Mouse (Mus musculus) cerebellum, postnatal 4 days (tissue): ENCODE data around the gene Apex1.
"Not testable (repeated sequence)": the region's sequence is repeated elsewhere in the genome, so short reads cannot be mapped to it uniquely, and the experiment has no call there.

Experiments
- DNase-seq, 2 experiments: peaks; one replicate each; pipeline ENCODE4 v3.0.0; 2022; ENCODE audit warnings: low spot score in 2 of 2, mixed read lengths in 1 of 2

The Apex1 gene

DNA sequence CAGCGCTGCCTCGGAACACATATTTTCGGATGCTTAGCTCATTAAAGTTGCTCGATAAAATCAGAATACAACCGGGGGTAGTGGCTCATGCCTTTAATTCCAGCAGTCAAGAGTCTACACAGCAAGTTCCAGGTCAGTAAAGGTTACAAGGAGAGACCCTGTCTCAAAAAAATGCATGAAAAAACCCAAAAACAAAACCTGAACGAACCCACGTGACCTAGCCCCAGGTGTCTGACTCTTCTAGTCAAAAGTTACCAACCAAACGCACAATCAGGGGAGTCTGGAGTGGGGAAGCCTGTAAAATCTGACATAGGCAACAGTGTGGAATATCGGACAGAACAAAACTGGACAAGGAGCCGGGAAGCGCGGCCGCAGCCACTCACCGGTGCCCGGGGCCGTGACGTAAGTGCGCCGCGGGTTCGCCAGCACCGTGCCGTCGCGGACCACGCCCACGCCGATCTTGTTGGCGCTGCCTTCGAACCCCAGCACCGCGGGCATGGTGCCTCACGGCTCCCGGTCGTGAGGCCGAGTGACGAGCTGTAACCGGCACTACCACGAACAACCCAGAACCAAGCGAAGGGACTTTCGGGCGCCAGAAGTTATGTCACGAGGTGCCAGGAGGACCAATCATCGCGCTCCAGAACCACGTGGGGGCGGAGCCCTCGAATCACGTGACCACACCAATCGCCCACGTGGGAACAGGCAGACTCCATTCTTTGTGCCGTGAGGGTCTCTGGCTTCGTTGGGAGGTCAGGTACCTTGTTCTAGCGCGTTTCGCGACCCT, at the start of gene Apex1, which contains the start of gene Osgep:
Apex1 (plus strand) TSS at position 688 of the 784 bp plus-strand sequence.
Osgep (minus strand) TSS at position 613 of the 784 bp plus-strand sequence.
- DNase-seq: peak; percentile 94 to 97

DNA sequence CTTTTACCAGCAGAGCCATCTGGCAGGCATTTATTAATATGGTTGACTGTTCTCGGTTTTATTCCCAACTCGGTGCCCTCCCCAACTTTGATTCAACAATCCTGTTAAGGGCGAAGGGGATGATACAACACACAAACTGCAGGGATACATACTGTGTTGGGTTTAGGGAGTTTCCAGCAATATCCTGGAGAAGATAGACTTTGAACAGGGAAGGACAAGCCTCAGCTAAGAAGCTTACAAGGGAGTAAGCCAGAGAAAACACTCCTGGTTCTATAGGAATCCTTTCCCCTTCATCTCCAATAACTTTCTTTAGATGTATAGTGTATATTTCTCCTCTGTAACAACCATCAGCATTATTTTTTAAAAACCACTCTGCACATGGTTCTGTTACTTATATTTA, 49.6 kb upstream of the Apex1 start:
- DNase-seq: no peak

DNA sequence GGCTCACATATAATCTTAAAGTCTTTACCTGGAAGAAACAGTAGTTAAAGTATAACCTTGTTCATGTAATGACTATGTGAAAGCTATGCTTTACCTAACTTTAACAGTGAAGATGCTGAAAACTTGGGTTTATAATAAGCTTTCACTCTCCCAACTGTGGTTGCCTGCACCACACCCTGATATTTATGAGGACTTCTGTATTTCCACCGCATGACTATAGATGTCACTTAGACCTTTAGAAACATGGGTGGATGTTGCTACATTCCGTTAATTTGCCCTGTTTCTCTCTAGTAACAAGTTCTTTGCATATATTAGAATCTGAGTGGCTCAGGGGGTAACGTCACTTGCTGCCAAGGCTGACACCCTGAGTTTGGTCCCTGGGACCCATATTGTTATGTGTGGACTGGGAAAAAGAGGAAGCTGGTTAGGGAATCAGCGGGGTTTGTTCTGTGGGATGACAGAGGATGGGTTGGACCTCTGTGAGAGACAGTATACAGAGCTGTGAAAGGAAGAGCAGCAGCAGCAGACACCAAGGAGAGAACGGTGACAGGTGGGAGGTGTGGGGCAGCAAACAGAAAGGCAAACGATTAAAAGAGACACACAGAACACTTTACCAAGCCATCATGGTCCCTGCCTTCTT, 49.1 kb upstream of the Apex1 start:
- no peak for DNase-seq

DNA sequence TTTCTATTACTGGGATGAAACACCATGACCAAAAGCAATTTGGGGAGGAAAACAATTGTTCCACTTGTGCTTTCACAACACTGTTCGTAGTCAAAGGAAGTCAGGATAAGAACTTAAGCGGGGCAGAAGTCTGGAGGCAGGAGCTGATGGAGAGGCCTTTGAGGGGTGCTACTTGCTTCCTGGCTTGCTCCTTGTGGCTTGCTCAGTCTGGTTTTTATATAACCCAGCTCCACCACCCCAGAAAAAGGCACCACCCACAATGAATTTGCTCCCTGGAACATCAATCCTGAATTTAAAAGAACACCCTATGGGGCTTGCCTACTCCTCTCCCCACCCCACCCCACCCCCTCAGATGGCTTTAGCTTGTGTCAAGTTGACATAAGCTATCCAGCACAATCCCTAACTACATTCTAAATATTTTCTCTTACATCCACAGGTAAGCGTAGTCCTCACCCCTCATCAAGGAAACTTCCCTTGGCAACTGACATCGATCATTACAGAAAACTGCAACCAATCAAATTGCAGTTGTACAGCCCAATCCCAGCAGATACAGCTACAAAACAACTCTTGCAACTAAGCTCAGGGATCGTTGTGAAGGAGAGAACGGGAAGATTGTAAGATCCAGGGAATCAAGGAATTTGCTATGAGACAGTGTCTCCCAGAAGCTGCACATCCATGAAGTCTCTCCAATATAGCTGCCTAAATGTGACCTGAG, 48.4 kb upstream of the Apex1 start:
- DNase-seq: no peak

DNA sequence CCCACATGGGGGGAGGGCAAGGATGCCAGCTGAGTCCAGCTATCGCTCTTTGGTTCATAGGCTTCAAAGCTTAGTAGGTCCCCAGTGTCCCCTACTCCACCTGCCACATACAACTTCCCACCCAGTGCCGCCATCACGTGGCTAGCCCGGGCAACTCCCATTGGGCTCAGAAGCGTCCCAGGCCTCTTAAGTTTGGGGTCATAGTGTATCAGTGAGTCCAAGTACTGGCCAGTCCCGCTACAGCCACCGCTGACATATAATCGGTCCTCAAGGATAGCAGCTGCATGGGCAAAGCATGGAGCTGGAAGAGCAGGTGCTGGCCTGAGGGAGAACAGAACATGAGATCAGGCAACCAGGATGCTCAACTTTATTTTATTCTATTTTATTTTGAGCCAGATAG, 33.1 kb upstream of the Apex1 start:
- DNase-seq: no peak

DNA sequence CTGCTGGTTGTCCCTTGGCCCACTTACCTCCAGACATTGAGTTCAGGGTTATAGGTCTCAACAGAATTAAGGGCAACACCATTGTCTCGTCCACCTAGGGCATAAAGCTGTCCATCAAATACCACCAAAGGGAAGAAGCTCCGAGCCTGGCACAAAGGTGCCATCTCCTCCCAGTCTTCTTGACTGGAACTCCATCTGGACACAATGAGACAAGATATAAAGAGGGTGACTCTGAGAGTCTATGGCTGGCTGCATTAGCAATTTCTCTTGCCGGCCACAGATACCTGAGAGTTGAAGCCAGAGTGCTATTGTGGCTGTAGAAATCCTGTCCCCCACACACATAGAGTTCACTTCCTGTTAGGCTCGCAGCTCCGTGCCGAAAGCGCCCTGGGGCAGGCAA, 32.7 kb upstream of the Apex1 start:
- DNase-seq: no peak

DNA sequence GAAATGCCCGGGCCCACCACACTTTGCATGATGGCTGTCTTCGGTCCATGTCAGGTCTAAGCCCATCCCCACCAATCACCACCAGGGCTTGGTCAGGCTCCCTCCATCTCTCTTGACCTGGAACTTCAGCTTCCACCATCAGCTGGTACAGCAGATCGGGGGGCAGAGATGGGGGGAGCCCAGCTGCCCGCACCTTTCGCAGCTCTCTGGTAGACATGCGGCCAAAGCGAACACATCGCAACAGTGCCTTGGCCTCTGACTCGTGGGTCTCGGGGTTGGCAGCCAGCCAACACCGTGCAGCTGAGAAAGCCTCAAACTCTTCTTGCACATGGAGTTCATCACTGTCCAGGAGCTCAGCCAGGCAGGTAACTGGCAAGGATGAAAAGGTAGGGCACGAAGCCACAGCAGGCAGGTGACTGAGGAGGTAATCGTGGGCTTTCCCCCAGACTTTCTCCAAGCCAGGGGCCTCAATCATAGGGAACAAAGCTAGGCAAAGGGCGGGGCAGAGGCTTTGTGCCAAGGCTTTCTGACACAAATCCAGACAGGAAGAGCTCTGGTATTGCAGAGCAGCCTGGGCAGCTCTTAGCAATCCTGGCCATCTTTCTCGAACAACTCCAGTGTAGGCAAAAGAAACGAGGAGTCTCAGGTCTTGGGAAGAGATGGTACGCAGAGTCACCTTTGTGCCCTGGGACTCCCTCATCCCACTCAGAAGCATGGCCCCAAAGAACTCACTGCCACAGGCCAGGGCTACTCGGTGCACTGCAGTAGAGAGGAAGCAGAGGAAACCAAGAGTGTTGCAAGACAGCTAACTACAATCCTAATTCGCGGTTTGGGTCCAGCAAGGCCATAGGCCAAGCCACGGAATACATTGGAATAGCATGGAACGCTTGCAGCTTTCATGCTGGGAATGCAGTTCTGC, 32.0 kb upstream of the Apex1 start:
- no peak for DNase-seq

DNA sequence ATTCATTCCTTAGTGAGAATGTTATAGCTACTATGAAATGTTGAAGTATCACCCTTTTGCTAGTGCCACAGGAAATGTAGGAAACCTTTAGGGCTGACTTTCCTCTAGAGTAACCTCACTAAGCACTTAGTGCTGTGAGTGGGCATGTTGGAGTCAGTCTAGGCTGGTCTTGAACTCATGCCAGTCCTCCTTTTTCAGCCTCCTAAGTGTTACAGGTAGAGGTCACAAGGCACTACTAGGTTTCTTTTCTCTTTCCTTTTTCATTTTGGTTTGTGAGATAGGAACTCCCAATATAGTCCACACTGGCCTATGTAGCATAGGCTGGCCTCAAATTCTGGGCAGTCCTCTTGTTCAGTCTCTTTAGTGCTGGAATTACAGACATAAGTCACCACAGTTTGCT, 29.4 kb upstream of the Apex1 start:
- DNase-seq: no peak

DNA sequence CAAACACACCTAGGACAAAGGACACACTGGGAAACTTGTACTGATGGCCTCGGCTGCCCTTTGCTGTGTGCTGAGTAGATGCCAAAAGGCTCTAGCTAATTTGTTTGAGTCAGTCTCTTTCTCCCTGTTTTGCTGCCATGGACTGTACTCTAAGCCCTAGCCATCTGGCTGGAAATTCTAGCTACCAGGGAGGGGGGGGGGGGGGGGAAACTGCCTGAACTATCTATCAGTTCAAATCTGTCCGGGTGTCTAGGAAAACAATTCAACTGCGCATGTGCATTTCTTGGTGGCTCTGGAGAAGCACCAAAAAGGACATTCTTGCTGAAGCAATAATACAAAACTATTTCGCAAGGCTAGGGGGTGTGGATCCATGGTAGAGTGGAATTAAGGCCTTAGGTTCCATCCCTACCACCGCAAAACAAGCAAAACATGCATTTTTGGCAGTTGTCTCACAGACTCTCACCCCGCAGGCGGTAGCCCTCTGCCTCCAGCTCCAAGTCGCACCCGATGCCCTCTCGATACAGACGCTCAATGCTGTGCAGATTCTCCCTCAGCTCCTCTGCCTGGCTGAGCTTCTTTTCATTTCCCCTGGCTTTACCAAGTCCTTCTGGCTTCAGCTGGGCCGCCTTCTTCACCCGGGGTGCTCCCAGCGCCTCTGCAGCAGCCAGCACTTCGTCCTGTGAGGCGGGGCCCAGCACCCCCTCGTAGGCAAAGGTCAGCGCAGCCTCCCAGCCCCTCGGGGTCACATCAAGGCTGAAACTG, 28.6 kb upstream of the Apex1 start:
- peak in 1 of 2 experiments; percentile 9 for DNase-seq

DNA sequence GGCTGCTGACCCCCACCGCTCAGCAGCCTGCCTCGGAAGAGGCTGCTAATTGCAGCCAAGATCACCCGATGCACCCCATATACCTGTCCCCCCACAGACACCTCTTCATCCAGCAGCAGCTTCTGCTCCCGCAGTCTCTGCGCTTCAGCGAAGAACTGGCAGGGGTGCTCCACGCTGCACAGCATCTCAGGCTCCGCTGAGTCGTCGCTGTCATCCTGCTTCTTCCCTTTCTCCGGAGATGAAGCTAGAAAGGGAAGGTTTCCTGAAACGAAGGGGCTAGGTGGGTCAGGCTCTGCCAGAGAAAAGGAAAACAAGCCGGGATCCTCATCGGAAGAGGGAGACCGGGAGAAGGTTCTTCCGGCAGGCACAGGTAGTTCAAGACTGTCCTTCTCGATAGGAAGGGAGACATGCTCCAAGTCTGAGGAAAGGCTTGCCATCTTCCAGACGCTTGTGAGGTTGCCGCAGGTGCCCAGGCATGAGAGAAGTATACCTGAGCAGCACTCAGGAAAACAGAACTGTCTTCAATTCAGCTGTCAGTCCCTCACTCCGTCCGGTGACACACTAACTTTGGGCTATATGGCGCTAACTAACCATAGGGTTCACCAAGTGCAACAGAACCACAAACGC, 27.9 kb upstream of the Apex1 start:
- peak in 1 of 2 experiments; percentile 15 for DNase-seq

DNA sequence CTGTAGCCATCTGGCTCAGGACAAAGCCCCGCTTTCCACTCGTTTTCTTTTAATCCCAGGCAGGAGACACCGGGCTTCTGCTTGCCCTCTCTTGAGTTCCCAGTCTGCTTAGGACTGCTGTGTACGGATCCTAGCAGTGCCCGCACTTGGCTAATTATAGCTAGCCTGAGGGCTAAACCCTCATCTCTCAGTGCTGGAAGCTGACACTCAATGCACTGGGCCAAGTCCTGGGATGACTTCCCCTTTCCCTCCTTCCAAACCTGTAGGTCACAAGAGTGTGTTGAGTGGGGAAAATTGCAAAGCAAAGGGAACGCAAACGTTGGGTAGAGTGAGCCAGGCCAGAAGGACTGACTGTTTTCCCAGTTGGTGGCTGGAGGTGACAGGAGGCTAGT, 27.4 kb upstream of the Apex1 start, which contains the start of gene Klhl33:
Klhl33 (minus strand) TSS at position 134 of the 392 bp plus-strand sequence.
- DNase-seq: no peak

DNA sequence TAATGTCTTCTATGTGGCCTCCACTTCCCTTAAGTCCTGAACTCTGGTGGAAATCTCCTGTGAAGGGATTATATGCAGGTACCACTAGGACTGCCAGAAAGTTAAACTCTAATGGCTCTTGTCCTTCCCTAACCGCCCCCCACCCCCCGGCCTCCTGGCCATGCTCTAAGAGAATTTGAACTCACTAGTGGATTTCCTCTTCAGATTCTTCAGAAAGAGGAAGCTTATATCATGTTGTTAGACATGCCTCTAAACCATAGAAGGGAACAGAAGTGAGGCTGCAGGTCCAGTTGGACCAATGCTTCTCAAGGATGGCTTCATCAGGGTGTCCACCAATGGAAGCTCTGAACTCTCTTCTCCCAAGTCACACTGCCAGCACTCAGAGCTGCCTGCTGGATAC, 26.8 kb upstream of the Apex1 start:
- DNase-seq: not testable (repeated sequence)

DNA sequence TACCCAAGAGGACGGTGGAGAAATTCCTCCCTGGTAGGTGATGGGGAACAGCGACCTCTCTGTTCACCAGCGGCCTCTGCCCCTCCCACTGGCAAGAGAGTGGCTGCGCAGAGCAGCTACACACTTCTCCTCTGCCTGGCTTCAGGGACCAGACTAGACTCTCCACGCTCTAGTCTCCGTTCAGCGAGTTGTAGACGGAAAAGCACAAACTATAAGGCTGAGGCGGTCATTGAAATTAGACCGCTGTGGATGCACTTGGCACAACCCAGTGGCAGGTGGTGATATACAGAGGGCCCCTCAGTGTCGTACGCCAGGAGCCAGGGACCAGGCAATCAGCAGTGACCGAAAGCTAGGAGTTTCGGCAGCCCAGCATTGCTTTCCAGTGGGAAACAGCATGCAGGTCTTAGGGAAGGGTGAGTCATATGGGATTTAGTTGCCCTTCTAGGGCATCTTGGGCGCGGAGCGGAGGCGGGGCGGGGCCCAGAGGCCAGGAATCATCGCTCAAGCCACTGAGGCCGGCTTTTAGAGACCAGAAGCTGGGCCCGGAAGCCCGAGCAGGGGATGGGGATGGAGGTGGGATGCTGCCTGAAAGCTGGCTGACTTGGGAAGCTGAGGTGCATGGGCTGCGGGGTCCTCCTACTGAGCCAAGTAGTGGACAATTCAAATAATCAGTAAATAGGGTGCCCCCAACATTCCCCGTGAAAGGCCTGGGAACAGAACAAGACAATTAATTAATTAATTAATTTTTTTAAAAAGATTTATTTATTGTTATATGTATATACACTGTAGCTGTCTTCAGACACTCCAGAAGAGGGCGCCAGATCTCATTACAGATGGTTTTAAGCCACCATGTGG, 20.6 kb upstream of the Apex1 start:
- peak in 1 of 2 experiments; percentile 33 for DNase-seq

DNA sequence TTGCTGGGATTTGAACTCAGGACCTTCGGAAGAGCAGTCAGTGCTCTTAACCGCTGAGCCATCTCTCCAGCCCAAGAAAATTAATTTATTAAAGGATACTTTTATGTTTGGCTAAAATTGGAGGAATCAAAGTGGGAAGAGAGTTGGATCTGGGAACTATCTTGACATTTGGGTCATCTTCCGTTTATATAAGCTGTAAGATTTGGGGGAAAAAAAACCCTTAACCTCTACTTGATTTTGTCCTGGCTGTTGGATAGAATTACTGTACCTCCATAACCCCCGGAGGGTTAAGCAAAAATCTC, 20.0 kb upstream of the Apex1 start:
- no peak for DNase-seq

DNA sequence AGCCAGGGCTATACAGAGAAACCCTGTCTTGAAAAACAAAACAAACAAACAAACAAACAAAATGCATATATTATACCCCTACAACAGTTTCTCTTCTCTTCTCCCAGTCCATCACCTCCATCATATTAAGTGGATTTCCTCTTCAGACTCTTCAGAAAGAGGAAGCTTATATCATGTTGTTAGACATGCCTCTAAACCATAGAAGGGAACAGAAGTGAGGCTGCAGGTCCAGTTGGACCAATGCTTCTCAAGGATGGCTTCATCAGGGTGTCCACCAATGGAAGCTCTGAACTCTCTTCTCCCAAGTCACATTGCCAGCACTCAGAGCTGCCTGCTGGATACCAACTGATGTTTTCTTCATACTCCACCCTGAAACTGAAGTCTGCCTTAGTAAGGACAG, 19.4 kb upstream of the Apex1 start:
- not testable (repeated sequence) for DNase-seq

DNA sequence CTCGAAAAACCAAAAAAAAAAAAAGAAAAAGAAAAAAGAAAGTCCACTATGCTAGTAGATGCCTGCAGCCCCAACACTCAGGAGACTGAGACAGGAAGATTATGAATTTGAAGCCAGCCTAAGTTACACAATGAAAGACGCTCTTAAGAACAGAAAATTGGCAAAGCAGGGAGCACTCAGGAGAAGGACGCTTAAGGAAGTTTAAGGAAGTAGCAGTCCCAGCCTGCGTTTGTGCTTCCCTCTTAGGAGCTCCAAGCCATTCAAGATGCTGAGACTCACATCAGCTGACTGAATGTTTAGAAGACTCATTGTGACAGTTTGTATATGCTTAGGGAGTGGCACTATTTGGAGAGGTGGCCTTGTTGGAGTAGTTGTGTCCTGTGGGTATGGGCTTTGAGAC, 16.6 kb upstream of the Apex1 start:
- no peak for DNase-seq

DNA sequence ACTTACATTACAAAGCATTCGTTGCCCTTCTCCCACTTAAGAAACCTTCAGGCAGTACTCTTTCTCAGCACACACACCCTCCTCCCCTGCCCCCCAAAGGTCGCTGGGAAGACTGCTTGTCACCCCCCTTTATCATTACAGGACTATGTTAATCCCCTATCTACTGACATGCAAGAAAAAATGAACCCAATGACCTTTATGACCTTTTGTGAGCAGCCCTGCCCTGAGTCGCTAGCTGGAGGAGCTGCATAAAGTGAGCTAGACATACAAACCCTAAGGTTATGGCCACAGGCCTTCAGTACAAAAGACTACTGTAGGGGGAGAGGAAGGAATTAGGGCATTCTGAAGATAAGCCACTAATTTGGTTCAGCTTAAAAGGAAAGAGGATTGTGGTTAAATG, 13.4 kb upstream of the Apex1 start:
- DNase-seq: no peak

DNA sequence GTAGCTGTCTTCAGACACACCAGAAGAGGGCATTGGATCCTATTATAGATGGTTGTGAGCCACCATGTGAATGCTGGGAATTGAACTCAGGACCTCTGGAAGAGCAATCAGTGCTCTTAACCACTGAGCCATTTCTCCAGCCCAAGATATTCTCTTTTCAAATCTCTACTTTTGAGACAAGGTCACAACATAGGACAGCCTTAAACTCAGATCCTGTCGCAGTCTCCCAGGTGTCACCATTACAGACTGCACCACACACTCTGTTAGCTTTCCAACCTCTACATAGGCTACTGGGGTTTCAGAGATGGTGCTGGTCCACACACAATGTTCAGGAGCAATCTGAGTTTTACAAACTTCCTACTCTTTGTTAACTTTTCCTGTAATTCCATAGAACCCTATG, 1.3 kb upstream of the Apex1 start:
- not testable (repeated sequence) for DNase-seq

DNA sequence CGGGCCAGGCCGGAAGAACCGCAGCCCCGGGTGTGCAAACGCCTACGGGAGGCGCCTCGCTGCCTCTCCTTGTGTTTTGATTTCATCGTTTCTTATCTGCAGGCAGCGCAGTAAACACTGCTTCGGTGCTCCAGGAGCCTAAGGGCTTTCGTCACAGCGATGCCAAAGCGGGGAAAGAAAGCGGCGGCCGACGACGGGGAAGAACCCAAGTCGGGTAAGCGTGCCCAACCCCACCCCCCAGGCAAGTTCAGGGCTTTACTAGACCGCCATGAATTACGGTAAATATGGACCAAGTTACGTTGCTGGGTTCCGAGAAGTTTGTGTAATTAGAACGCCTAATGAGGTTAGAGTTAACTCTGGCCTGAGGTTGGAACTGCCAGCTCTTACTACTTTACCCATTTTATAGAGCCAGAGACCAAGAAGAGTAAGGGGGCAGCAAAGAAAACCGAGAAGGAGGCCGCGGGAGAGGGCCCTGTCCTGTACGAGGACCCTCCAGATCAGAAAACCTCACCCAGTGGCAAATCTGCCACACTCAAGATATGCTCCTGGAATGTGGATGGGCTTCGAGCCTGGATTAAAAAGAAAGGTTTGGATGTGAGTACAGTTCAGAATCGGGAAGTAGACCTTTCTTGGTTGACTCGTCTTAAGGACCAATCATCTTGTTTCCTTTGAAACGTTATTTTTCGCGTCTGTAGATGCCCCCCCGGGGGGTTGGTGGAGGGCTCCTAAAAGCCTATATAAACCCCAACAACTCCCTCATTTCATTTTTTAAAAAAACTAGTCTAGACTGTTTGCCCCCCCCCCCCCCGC, 548 bp downstream of the Apex1 start:
- DNase-seq: no peak
